Mouse (Mus musculus) CH12.LX (cell line): ENCODE data around the gene 5730596B20Rik. TPM values are rescaled to one million over a fixed set of nuclear protein-coding genes. Genes with fewer than 3 reads are reported as not detected.

ENCODE experiments used
- DNase-seq: peaks from one replicate; pipeline ENCODE4 v3.0.0-alpha.2; 2013; ENCODE audit errors: extremely low read depth
- H3K27ac ChIP-seq: 2 replicates; pipeline ENCODE4 v1.5.1; 2012; ENCODE audit warnings: low read depth, mild to moderate bottlenecking, control low read depth, moderate library complexity; ENCODE audit not compliant: insufficient read depth
- H3K27me3 ChIP-seq: replicated peaks from 2 replicates; pipeline ENCODE3; 2012; ENCODE audit warnings: inconsistent platforms
- H3K36me3 ChIP-seq, 2 experiments: replicated peaks in 1 of 2; 2 replicates each; pipeline versions ENCODE3 to v1.6.1; 2012; ENCODE audit warnings: inconsistent platforms in 1 of 2, low read length in 1 of 2, mild to moderate bottlenecking in 1 of 2, mixed read lengths in 1 of 2, moderate library complexity in 1 of 2; ENCODE audit not compliant: control insufficient read depth in 1 of 2, insufficient read depth in 1 of 2
- H3K4me1 ChIP-seq, 2 experiments: 2 replicates each; pipeline ENCODE4 v1.6.1; 2012; ENCODE audit warnings: inconsistent platforms in 1 of 2, moderate library complexity in 1 of 2; ENCODE audit not compliant: insufficient read depth in 2 of 2, control insufficient read depth in 1 of 2
- H3K4me2 ChIP-seq: 2 replicates; pipeline ENCODE4 v1.6.1; 2012; ENCODE audit warnings: low read depth, mild to moderate bottlenecking, control low read depth; ENCODE audit not compliant: poor library complexity, insufficient read depth, severe bottlenecking
- H3K4me3 ChIP-seq, 3 experiments: fragments of 150-350 bp in 1 of 3; sonication (generic) in 1 of 3; replicated peaks in 1 of 3; 2 replicates each; pipeline versions ENCODE3 to v1.5.1; 2011 to 2012; ENCODE audit warnings: low read depth in 2 of 3, low read length in 2 of 3, mild to moderate bottlenecking in 2 of 3, moderate library complexity in 2 of 3, control low read depth in 1 of 3, improper control_type of control experiment in 1 of 3, inconsistent platforms in 1 of 3, mixed read lengths in 1 of 3; ENCODE audit not compliant: poor library complexity in 1 of 3
- H3K79me2 ChIP-seq: replicated peaks from 2 replicates; pipeline ENCODE4 v1.6.1; 2012; ENCODE audit warnings: mild to moderate bottlenecking, moderate library complexity; ENCODE audit not compliant: control insufficient read depth, poor library complexity, insufficient read depth, severe bottlenecking; ENCODE audit errors: extremely low read depth
- H3K9ac ChIP-seq: 2 replicates; pipeline ENCODE4 v1.6.1; 2012; ENCODE audit warnings: low read depth, mild to moderate bottlenecking, control low read depth, moderate library complexity; ENCODE audit not compliant: insufficient read depth
- H3K9me3 ChIP-seq: replicated peaks from 2 replicates; pipeline ENCODE3; 2012; ENCODE audit warnings: low read length, inconsistent platforms, mixed read lengths
- CHD2 ChIP-seq: IDR thresholded peaks from 2 replicates; pipeline ENCODE4 v1.6.1; 2011; ENCODE audit warnings: low read length, improper control_type of control experiment
- E2F4 ChIP-seq: IDR thresholded peaks from 2 replicates; pipeline ENCODE4 v1.6.1; 2011; ENCODE audit warnings: low read depth, low read length, improper control_type of control experiment; ENCODE audit not compliant: insufficient replicate concordance
- GABPA ChIP-seq: IDR thresholded peaks from 2 replicates; pipeline ENCODE4 v1.6.1; 2012; ENCODE audit warnings: low read depth, low read length, improper control_type of control experiment, inconsistent platforms; ENCODE audit not compliant: insufficient replicate concordance
- HCFC1 ChIP-seq: IDR thresholded peaks from 2 replicates; pipeline ENCODE4 v1.6.1; 2012; ENCODE audit warnings: low read depth, mild to moderate bottlenecking, inconsistent platforms, low read length, improper control_type of control experiment
- JUN ChIP-seq: IDR thresholded peaks from 2 replicates; pipeline ENCODE4 v1.6.1; 2011; ENCODE audit warnings: low read depth, mild to moderate bottlenecking, low read length, improper control_type of control experiment, moderate library complexity; ENCODE audit not compliant: insufficient read depth
- JUND ChIP-seq: conservative IDR thresholded peaks from 2 replicates; pipeline ENCODE4 v1.6.1; 2011; ENCODE audit warnings: low read depth, low read length, improper control_type of control experiment
- KAT2A ChIP-seq: IDR thresholded peaks from 2 replicates; pipeline ENCODE4 v1.6.1; 2012; ENCODE audit warnings: low read length, improper control_type of control experiment, inconsistent platforms; ENCODE audit not compliant: insufficient replicate concordance
- MAZ ChIP-seq: IDR thresholded peaks from 2 replicates; pipeline ENCODE4 v1.6.1; 2012; ENCODE audit warnings: low read depth, mild to moderate bottlenecking, inconsistent platforms, low read length, improper control_type of control experiment, moderate library complexity
- MXI1 ChIP-seq: IDR thresholded peaks from 2 replicates; pipeline ENCODE4 v1.6.1; 2011; ENCODE audit warnings: mild to moderate bottlenecking, low read depth, low read length, improper control_type of control experiment
- NELFE ChIP-seq: IDR thresholded peaks from 2 replicates; pipeline ENCODE4 v1.6.1; 2011; ENCODE audit warnings: low read depth, low read length, improper control_type of control experiment
- NRF1 ChIP-seq: IDR thresholded peaks from 2 replicates; pipeline ENCODE4 v1.6.1; 2014; ENCODE audit warnings: low read depth, mild to moderate bottlenecking, inconsistent platforms, low read length, improper control_type of control experiment, moderate library complexity
- PAX5 ChIP-seq: IDR thresholded peaks from 2 replicates; pipeline ENCODE4 v1.6.1; 2012; ENCODE audit warnings: low read length, inconsistent platforms, mixed read lengths
- POLR2A ChIP-seq: IDR thresholded peaks from 2 replicates; pipeline ENCODE4 v1.6.1; 2011; ENCODE audit warnings: low read depth, mild to moderate bottlenecking, improper control_type of control experiment, low read length
- POLR2AphosphoS2 ChIP-seq: IDR thresholded peaks from 2 replicates; pipeline ENCODE4 v1.6.1; 2011; ENCODE audit warnings: low read depth, low read length, improper control_type of control experiment
- SMC3 ChIP-seq: IDR thresholded peaks from 2 replicates; pipeline ENCODE4 v1.6.1; 2011; ENCODE audit warnings: low read depth, low read length, improper control_type of control experiment
- USF2 ChIP-seq: conservative IDR thresholded peaks from 2 replicates; pipeline ENCODE4 v1.6.1; 2011; ENCODE audit warnings: low read depth, low read length, improper control_type of control experiment
- ZKSCAN1 ChIP-seq: IDR thresholded peaks from 2 replicates; pipeline ENCODE4 v1.6.1; 2012; ENCODE audit warnings: low read depth, inconsistent platforms, low read length, improper control_type of control experiment, borderline replicate concordance
- ZMIZ1 ChIP-seq: IDR thresholded peaks from 2 replicates; pipeline ENCODE4 v1.6.1; 2012; ENCODE audit warnings: low read depth, mild to moderate bottlenecking, inconsistent platforms, low read length, improper control_type of control experiment
- dilution Hi-C: fragments of 300-500 bp; cut with MboI; formaldehyde crosslinking; loops from 2 replicates; pipeline ENCODE4 v1.14.3; 2020; ENCODE audit warnings: low sequenced_read_pairs; ENCODE audit not compliant: extremely low pct_unique_long_range_greater_than_20kb, extremely low pct_ligation_motif_present
- in situ Hi-C: fragments of 300-500 bp; cut with MboI; formaldehyde crosslinking; loops from 3 replicates; pipeline ENCODE4 v1.14.3; 2019; ENCODE audit warnings: low sequenced_read_pairs, low pct_ligation_motif_present, low pct_unique_long_range_greater_than_20kb, mixed read lengths
- polyA plus RNA-seq: library from polyadenylated mRNA; unstranded; fragments of >175 nt; gene quantifications from 2 replicates; pipeline ENCODE4 v1.2.1, GENCODE M21; 2012; ENCODE audit warnings: low read depth; ENCODE audit not compliant: insufficient read length
- total RNA-seq, 2 experiments: library from RNA; depleted of rRNA; stranded (reverse); fragments of 300-350 nt in 1 of 2; fragments of >200 nt in 1 of 2; gene quantifications; 2 replicates each; pipeline ENCODE4 v1.2.3; 2012 to 2014

The 5730596B20Rik gene
- total and polyA plus RNA-seq, 3 experiments, result 0.07 TPM; not detected in 2

- Histone ChIP-seq H3K27ac (no peak overlapping the region), H3K4me3 (no peak overlapping the region), H3K36me3 (peaks cover 5 to 40% of the 10 kb centered on the region in 2 experiments), H3K4me1 (no peaks in the 10 kb centered on the region), H3K9ac (no peak overlapping the region)
- DNase-seq, result no peak
- dilution Hi-C loops, result no loop called here
- TF ChIP-seq NRF1, result no peak
- TF ChIP-seq KAT2A, result no peak
- no peak for TF ChIP-seq USF2
- no peak for TF ChIP-seq POLR2A
- no peak for TF ChIP-seq SMC3
- TF ChIP-seq JUND, result no peak
- no peak for TF ChIP-seq GABPA
- no peak for TF ChIP-seq POLR2AphosphoS2
- no peak for TF ChIP-seq ZKSCAN1
- TF ChIP-seq PAX5, result no peak
- TF ChIP-seq JUN, result no peak
- TF ChIP-seq MXI1, result no peak
- no peak for TF ChIP-seq E2F4
- no peak for TF ChIP-seq HCFC1
- no peak for TF ChIP-seq MAZ
- no peak for TF ChIP-seq CHD2
- TF ChIP-seq ZMIZ1, result no peak
- no peak for TF ChIP-seq NELFE
- TF ChIP-seq, all 38 proteins: peak for 0
- H3K9me3 ChIP-seq, result peaks cover 3% of the 10 kb centered on the region
- H3K27me3 ChIP-seq, result no peaks in the 10 kb centered on the region
- in situ Hi-C loops, result no loop called here
- no peaks in the 10 kb centered on the region for H3K79me2 ChIP-seq
- no peak overlapping the region for H3K4me2 ChIP-seq
These were observed 8.9 kb upstream of the 5730596B20Rik start for GRCm38 (mm10) chr6:52168191-52169055.

- Histone ChIP-seq H3K4me2 (no peak overlapping the region), H3K4me3 (no peak overlapping the region), H3K27ac (no peak overlapping the region), H3K4me1 (no peaks in the 10 kb centered on the region), H3K27me3 (no peaks in the 10 kb centered on the region), H3K9me3 (peaks cover 3% of the 10 kb centered on the region), H3K79me2 (no peaks in the 10 kb centered on the region), H3K9ac (no peak overlapping the region), H3K36me3 (peaks cover 3 to 29% of the 10 kb centered on the region in 2 experiments)
- in situ Hi-C loops, result no loop called here
- no peak for DNase-seq
- dilution Hi-C loops, result no loop called here
- no peak for TF ChIP-seq USF2
- TF ChIP-seq POLR2A, result no peak
These were observed 7.7 kb upstream of the 5730596B20Rik start for GRCm38 (mm10) chr6:52169499-52170165.
